Mouse (Mus musculus) right cerebral cortex, postnatal 14 days (tissue): ENCODE data around the gene Hoxb4.

Source experiments
- DNase-seq: peaks from one replicate; pipeline ENCODE4 v3.0.0; 2022

Gene Hoxb4

DNA sequence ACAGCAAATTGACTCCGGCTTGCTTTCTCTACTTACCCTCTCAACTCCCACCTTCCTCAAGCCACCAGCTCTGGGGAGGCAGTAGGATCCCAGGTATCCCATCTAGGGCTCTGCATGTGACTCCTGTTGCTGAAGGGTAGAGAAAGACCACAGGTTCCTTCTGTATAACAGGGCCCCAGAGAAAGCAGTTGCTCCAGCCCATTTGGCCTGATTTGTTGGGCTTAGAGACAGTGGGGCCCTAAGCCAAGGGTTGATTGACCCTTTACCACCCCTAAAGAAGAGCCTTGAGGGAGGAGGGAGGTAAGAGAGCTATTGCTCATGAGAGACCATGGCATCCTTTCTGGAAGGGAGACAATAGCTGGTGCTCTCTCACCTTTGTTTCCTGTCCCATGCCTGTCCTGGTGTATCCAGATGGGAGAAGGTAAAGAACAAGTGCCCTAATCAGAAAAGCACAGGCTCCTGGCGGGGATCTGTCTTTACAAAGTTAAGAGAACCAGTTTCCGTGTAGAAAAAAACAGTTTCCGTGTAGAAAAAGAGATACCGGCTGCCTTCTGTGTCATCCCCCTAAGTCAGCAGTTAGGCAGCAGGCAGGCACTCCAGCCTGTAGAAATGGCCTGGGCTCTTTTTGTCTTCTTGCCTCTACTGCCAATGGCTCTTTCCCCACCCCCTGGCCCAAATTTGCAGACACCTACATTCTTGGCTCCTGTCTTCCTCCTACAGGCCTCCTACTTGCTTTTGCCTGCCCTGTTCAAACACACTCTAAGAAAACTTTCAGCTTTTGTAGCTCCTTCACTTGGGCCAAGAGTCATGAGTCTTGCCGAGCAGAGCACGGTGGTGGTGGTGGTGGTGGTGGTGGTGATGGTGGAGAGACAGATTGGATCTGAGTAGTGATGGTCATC lies 21.1 kb downstream of the Hoxb4 start:
- no peak for DNase-seq

DNA sequence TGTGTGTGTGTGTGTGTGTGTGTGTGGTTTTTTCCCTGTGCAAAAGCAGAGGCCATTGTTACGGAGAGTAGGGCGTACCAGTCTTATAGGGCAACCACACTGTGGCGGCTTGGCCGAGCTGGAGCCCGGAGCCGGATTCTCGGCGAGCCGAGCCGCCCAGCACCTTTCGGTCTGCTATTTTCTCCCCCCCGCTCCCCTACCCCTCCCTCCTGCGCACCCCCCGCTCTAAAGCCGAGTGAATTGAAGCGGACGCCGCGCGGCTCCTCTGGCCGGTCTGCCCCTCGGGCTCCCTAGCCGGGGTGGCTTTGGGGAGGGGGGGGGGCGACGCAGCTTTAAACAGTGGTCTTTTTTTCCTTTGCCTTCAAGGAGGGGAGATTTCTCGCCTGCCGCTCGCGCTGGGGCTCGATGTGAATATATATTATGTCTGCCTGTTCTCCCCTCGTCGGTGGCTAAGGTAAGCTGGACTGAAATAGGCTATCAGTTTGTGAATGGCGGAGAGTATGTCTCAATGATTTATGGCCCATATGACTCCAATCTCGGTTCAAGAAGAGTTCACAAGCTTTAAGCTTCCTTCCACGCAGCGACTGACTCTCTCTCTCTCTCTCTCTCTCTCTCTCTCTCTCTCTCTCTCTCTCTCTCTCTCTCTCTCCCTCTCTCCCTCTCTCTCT lies 22.8 kb downstream of the Hoxb4 start:
- no peak for DNase-seq

DNA sequence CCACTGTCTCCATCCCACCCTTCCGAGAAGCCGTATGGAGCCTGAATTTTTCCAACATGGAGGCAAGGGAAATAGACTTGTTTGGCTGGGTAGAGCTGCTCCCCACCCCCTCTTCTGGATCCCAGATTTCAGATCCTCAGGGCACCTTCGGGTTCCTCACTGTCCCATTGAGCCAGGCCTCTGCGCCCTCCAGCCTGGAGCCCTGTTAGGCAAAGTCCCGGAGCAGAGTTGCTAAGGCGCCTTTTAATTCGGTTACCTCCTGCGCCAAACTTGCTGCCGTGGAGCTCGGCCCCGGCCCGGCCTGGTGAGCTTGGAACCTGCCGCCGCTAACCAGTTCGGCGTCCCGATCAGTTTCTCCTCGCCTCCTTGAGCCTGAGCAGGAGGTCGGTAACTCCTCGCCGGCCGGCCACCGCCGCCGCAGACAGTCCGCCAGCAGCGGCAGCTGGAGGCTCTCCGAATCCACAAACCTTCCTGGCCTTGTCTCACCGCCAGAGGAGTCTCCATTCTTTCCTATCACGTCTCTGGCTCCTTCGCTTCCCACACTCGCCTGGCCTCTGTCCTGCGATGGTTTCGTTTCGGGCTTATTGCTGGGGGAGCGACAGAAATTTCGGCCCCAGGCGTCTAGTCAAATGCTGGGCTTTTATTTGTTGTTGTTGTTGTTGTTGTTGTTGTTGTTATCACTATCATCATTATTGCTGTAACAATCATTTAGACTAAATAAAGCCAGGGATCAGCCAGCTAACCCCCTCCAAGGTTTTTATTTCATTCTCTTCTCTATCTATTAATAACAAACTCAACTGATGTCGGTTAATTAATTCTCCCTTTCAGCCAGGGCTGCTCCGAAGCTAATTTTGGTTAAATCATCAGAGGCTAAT lies 23.9 kb downstream of the Hoxb4 start:
- DNase-seq: no peak

DNA sequence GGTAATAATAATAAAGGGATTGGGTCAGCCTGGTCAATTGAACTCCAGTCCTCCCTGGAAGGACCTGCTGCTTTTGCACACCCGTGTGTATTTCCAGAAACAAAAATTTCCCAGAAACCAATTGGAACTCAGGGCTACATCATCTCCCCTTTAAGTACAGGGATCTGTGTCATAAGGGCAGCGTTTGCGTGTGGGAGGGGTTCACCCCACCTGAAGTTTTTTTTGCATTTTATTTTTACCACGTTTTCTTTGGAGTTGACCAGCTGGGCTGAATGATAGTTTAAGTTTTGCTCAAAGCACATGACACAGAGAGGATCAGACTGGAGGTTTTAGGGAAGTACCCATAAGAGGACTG lies 24.5 kb downstream of the Hoxb4 start:
- no peak for DNase-seq

DNA sequence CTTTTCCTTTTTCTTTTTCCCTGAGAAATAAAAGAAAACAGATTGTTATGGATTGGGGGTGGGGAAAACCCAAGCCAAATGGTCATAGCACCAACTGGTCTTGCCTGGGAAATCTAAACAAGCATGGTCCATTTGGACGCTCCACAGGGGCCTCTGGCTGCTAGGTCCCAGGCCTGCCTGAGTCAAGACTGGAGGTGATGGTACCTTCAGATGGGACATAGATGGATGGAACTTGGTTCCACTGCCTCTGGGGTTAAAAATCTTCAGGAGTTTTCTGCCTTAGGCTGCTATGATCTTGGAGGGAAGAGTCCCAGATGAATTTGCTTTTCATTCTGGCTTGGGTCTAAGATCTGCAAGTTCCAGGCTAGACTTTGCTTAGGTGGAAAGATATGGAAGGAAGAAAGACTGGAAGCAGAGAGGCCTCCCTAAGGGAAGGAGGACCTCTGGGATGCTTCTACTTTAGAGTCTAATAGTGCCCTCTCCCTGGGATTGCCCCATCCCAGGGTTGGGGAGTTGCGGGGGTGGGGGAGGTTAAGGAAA lies 25.2 kb downstream of the Hoxb4 start:
- no peak for DNase-seq

DNA sequence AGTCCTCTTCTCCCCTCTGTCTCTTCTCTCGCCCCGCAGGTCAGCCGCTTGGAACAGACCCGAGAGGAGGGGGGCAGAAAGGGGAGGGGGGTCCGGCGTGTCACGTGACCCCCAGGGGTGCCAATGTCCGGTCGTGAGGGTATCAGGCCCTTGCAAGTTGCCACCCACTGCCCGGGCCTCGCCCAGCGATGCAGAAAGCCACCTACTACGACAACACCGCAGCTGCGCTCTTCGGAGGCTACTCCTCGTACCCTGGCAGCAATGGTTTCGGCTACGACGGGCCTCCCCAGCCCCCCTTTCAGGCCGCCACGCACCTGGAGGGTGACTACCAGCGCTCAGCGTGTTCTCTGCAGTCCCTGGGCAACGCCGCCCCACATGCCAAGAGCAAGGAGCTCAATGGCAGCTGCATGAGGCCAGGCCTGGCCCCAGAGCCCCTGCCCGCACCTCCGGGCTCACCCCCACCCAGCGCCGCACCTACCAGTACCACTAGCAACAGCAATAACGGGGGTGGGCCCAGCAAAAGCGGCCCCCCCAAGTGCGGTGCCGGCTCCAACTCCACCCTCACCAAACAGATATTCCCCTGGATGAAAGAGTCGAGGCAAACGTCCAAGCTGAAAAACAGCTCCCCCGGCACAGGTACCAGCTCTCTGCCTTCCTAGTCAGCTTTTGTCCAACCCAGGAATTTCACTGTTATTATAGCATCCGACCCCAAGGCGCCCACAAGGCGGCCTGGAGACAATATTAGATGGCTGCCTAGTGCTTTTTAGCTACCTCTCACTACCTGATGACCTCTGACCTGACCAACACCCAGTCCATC lies 26.2 kb downstream of the Hoxb4 start:
- no peak for DNase-seq

DNA sequence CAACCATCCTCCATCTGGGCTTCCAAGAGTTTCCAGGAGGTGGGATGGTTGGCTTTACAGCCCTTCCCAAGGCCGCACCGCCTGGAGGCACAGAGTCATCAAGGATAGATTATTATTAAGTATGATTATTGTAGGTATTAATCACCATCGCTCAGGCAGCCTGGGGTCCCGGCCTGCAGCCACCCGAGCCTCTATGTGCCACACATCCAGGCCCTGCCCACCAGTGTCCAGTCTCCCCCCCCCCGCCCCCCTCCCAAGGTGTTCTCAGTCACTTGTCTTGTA lies 26.8 kb downstream of the Hoxb4 start:
- no peak for DNase-seq

DNA sequence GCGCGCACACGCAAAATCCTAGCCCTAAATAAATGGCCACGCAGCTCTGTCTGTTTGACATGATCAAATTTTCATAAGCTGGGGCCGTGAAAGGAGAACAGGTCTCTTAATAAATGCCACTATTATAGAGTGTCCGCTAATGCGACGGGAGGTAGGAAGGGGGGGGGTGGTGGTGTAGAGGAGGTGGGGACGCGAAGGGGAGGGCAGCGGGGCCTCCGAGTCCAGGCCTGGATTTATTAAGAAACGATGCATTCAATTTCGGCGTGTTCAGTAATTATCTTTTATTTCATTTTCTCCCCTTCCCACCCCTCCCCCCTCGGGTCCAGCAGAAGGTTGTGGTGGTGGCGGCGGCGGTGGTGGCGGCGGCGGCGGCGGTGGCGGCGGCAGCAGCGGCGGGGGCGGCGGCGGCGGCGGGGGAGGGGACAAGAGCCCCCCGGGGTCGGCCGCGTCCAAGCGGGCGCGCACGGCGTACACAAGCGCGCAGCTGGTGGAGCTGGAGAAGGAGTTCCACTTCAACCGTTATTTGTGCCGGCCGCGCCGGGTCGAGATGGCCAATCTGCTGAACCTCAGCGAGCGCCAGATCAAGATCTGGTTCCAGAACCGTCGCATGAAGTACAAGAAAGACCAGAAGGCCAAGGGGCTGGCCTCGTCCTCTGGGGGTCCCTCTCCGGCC lies 27.3 kb downstream of the Hoxb4 start:
- no peak for DNase-seq

DNA sequence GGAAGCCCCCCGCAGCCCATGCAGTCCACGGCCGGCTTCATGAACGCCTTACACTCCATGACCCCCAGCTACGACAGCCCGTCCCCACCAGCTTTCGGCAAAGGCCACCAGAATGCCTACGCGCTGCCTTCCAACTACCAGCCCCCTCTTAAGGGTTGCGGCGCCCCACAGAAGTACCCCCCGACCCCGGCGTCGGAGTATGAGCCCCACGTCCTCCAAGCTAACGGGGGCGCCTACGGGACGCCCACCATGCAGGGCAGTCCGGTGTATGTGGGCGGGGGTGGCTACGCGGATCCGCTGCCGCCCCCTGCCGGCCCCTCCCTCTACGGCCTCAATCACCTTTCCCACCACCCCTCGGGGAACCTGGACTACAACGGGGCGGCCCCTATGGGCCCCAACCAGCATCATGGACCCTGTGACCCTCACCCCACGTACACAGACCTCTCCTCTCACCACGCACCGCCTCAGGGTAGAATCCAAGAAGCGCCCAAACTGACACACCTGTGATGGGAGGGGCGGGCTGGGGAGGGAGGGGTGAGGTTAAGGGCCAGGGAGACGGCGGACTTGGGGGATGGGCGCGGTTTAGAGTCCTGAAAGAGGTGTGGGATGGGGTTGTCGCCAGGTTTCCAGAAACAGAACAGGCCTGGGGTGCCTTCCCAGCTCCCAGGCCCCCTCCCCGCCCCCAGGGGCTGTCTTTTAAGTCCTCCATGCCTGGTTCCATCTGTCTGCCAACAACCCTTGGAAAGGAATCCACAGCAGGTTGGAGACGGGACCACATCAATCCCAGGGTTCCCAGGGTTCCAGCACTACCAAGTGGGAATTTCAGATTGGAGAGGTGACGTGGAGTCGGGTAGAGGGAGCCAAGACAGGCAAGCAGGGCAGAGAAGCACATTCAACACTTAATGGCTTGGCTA lies 28.1 kb downstream of the Hoxb4 start:
- DNase-seq: no peak

DNA sequence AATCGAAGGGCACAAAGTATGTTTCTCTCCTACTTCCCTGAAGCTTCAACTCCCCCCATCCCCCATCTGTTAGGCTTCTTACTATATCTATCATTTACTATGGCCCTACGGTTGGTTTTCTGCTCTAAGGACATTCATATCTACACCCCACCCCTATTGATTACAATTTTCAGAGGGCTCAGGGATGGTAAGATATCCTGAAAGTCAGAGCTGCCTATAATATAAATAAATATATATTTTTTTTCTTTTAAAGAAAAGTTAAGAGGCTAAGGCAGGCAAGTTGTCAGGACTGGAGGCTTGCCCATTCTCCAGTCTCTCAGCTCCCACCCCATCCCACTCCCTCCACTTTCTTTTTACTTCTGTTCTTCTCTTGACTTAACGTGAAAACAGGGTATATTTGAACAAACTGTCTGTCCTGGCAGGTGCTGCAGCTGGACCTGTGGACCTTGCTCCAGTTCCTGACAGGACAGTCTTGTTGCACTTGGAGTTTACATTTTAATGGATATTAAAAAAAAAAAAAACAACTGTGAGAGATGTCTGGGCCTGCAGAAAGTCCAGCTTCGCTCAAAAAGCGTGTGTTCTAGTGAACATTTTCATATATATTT lies 29.0 kb downstream of the Hoxb4 start:
- no peak for DNase-seq

DNA sequence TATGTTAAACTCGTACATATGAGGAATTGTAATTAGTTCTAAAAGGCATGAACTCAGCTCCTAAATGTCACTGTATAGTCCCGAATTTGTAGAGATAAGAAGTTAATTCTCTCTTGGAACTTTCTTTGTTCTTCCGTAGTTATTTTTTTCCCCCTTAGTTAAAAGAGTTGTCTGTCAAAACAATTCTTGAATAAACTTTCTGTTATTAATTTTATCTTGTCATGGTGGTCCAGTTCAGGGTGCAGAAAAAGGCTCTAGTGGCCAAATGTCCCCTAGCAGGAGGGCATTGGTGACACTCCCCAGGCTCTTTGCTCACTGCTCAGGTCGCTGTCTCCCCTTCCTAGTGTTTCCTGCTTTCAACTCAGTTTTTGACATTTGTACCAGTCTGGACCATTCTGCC lies 29.6 kb downstream of the Hoxb4 start:
- no peak for DNase-seq

DNA sequence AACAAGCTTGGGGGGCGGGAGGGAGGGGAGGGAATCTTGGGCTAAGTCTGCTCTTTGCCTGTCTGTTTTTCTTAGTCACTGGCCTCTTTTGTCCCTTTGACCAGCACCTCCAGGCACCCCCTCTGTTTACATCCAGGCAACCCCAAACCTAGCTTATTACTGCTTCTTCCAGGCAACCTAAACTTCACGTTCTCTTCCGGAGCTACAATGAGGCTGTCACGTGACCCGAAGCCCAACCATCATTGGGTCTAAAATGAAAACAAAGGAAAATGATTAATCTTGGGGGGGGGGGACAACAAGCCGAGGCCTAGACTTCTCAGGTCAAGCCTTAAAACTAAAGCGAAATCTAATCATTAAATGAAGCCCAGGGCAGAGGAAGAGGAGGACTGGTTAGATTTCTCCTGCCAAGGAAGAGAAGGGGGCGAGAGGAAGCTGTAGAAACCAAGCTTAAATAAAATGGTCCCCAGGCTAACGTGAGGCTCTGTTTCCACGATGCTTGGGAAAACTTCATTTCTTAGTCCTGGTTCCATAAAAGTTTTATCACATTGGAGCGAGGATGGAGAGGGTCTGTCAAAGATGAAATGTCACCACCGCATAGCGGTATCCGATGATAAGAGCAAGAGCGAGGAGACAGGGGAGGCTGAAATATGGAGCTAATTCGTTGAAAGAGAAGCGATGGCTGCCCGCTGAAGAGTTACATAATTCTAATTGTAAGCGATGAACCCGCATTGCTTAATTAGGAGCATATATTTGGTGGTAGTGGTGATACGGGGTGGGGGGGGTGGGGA lies 30.3 kb downstream of the Hoxb4 start:
- DNase-seq: no peak

DNA sequence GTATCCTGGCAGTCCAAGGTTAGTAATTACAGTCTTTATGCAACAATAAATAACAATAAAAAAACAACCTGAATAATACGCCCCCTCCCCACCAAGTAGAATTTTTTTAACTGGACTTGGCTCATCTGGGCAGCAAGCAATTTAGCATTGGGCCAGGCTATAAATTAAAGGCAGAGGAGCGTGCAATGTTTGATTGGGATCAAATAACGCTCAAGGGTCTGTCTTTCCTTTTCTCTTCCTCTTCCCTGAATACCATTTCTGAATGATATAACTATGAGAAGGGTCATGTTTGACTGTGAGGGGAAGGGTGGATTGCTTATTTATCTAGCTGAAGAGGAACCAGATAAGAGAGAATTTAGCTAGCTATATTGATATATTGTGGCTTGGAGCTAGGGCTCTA lies 30.9 kb downstream of the Hoxb4 start:
- DNase-seq: no peak

DNA sequence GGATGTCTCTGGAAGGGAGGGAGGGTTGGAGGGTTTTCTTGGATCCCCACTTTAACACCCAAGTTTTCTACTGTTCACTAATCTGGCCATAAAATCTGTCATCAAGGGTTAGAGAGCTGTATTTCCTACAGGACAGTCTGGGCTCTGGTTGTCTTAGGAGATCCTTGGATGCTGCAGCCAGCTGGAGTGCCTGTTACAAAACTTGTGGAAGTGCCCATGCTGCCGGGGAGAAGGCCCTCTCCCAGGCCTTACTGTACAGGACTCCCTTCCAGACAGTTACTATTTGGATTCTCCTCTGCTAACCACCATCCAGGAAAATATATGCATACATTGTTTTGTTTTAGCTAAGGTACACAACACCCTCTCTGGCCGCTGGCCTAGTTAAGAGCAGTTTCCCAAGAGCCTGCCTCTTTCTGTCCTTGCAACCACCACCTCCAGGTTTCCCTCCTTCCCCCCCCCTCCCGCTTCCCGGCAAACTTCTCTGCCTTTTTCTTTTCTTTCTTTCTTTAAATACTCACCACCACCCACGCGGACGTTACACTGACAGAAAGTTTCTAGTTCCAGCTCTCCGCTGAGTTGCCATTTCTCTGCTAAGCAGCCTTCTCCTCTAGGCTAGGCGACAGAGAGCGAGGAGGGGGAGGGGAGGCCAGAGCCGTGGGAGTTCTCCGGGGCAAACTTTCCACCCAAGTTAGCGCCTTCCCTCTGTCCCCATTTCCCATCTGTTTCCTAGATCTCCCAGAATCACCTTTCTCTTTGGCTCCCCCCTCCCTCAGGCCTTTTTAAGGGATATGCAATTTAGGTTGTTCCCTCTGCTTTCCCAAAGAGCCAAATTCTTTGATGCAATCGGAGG lies 31.6 kb downstream of the Hoxb4 start:
- DNase-seq: no peak

DNA sequence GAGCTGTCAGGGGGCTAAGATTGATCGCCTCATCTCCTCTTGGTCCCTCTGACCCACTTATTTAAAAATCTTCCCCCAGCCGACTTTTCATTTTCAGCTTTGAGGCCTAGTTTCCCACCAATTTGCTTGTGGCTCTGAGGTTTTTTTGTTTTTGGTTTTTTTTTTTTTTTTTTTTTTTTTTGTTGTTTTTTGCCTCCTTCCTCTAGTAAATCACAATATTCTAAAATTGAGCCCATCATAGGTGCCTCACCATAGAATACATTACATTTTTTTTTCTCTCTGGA lies 32.2 kb downstream of the Hoxb4 start, which contains the start of gene Hoxb2:
Gene Hoxb2, plus strand, starts transcription at position 185 of the 284 bp plus-strand sequence.
- no peak for DNase-seq

DNA sequence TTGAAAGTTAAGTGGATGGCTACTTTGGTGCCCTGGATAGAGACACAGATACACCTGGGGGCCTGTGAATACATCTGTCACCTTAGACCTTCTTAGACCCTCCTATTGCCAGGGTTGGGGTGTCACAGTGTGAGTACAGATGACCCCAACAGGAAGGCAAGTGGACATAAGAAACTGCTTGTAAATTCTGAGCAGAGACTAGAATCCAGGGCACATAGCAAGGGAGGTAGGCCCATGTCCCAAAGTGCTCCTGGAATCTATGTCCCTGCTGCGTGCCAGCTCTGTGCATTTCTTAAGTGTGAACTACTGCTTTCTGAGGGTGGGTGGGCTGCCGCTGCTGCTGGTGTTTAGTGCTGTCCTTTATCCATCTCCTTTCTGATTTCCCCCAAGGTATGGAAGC lies 32.7 kb downstream of the Hoxb4 start:
- DNase-seq: no peak

DNA sequence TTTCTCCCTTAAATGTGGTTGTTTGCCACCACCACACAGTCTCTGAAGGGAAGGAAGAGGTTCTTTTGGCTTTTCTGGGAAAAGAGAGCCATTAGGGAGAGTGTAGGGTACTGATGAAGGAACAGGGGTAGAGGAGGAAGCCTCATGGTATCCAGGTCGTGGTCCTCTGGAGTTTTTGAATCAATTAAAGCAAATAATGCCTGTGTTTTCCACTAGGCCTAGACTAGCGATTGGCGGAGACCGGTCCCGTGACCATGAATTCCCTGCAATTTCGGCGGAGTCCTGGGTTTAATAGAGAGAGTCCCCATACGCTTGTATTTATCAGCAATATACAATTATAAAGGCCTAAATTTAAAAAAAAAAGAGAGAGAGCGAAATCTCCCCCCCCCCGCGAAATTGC lies 33.2 kb downstream of the Hoxb4 start:
- DNase-seq: no peak

DNA sequence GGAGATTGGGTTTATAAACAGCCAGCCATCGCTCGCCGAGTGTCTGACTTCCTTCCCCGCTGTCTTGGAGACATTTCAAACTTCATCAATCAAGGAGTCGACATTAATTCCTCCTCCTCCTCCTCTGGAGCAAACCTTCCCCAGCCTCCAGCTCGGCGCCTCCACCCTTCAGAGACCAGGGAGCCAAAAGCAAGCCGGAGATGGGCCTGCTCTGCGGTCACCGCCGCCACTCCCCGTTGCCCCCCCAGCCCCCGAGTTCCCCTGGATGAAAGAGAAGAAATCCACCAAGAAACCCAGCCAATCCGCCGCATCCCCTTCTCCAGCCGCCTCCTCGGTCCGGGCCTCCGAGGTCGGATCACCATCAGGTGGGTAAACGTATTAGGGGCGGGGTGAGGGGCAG lies 33.8 kb downstream of the Hoxb4 start:
- no peak for DNase-seq
